Comparison of ENCODE assay signal across 9 mouse cellular contexts in the genomic region with DNA sequence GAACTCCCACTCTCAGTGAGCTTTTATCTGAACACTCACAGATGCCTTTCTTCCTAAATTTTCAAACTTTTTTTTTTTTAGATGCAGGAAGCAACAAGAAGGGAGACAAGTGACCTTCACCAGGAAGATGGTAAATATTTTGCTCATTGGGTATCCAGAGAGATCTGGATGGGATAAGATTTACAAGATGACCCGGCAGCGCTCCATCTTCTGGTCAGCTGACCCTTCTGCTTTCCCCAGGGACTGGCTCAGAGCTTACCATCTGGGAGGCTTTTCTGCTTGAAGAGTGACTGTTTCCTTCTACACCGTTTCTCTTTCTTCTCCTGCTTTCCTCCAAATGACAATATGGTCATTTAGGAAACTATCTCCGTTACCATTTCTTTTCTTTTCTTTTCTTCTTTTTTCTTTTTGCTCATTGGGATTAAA. TPM values are rescaled to one million over a fixed set of nuclear protein-coding genes. Genes with fewer than 3 reads are reported as not detected.
A peak's percentile ranks its signal among the peaks of the same experiment; 100 is the strongest.
DNase-seq lines count a peak whose midpoint lies in the region; ATAC-seq lines count a peak whose summit lies in the region.
"Had no signal": no experiment of that assay in that cellular context is flagged by ENCODE, and none has a peak within 500 bp of the region (broad histone marks: within the 10 kb centered on the region; RNA-seq: fewer than 3 reads in every experiment).

No protein-coding gene starts in this region.

- DNase-seq in liver, embryonic 11.5 days (ENCODE audit: low spot score), result no peak
- peak; percentile 33 for DNase-seq in kidney, postnatal 14 days
- DNase-seq in spleen, adult 18-20 months, result no peak
- no peak for DNase-seq in cerebellum, adult 11-12 months

- H3K4me2 ChIP-seq in liver, embryonic 15.5 days, result no peak overlapping the region
- no peak overlapping the region for H3K4me2 ChIP-seq in liver, embryonic 11.5 days
- H3K4me2 ChIP-seq in forebrain, embryonic 15.5 days (replicated peaks), result 0 out of 2 replicates have a peak overlapping the region, but pooled peaks have one; percentile 8
- H3K4me2 ChIP-seq: embryonic facial prominence, embryonic 15.5 days had no signal

- WGBS in liver, embryonic 15.5 days (ENCODE audit: insufficient replicate concordance), result 52% methylated on average over 4 of the region's 4 CpGs
- 48% methylated on average over 4 of the region's 4 CpGs for WGBS in liver, embryonic 11.5 days
- 11% methylated on average over 4 of the region's 4 CpGs for WGBS in forebrain, embryonic 15.5 days

- H3K9ac ChIP-seq in liver, embryonic 15.5 days, result no peak overlapping the region
- H3K9ac ChIP-seq in liver, embryonic 11.5 days (ENCODE audit: low read depth, low read length), result no peak overlapping the region
- no peak overlapping the region for H3K9ac ChIP-seq in forebrain, embryonic 15.5 days (replicated peaks)
- H3K9ac ChIP-seq: embryonic facial prominence, embryonic 15.5 days had no signal

- H3K9me3 ChIP-seq in liver, embryonic 15.5 days (replicated peaks), result no peaks in the 10 kb centered on the region
- no peaks in the 10 kb centered on the region for H3K9me3 ChIP-seq in liver, embryonic 11.5 days (ENCODE audit: control insufficient read depth, low read length)
- H3K9me3 ChIP-seq in forebrain, embryonic 15.5 days, result no peaks in the 10 kb centered on the region
- H3K9me3 ChIP-seq: embryonic facial prominence, embryonic 15.5 days had no signal

- H3K27ac ChIP-seq in liver, embryonic 15.5 days (replicated peaks), result peak overlapping the region; percentile 34
- no peak overlapping the region for H3K27ac ChIP-seq in liver, embryonic 11.5 days (ENCODE audit: low read depth, low read length)
- H3K27ac ChIP-seq in forebrain, embryonic 15.5 days (replicated peaks), result peak overlapping the region; percentile 42
- H3K27ac ChIP-seq: embryonic facial prominence, embryonic 15.5 days had no signal

- H3K4me3 ChIP-seq in liver, embryonic 15.5 days (replicated peaks), result no peak overlapping the region
- no peak overlapping the region for H3K4me3 ChIP-seq in liver, embryonic 11.5 days (ENCODE audit: low read depth, low read length)
- no peak overlapping the region for H3K4me3 ChIP-seq in forebrain, embryonic 15.5 days
- H3K4me3 ChIP-seq: embryonic facial prominence, embryonic 15.5 days had no signal

- H3K4me1 ChIP-seq in liver, embryonic 15.5 days (replicated peaks), result peaks cover 56% of the 10 kb centered on the region
- peaks cover 15% of the 10 kb centered on the region for H3K4me1 ChIP-seq in liver, embryonic 11.5 days (replicated peaks; ENCODE audit: control insufficient read depth, insufficient read depth, low read length)
- H3K4me1 ChIP-seq in forebrain, embryonic 15.5 days, result peaks cover 12% of the 10 kb centered on the region

- no peaks in the 10 kb centered on the region for H3K36me3 ChIP-seq in liver, embryonic 15.5 days (replicated peaks)
- no peaks in the 10 kb centered on the region for H3K36me3 ChIP-seq in liver, embryonic 11.5 days (ENCODE audit: control insufficient read depth, insufficient read depth, low read length)
- H3K36me3 ChIP-seq in forebrain, embryonic 15.5 days, result no peaks in the 10 kb centered on the region
- H3K36me3 ChIP-seq: embryonic facial prominence, embryonic 15.5 days had no signal

- no peak for ATAC-seq in liver, embryonic 15.5 days (ENCODE audit: insufficient read depth)
- ATAC-seq in liver, embryonic 11.5 days (replicated peaks; ENCODE audit: low FRiP score), result no peak
- ATAC-seq in forebrain, embryonic 15.5 days (replicated peaks), result no peak
- ATAC-seq in erythroblast, adult 5-6 weeks (replicated peaks; ENCODE audit: low FRiP score, poor library complexity, severe bottlenecking), result no peak

- H3K27me3 ChIP-seq in liver, embryonic 15.5 days, result peaks cover 18% of the 10 kb centered on the region
- no peaks in the 10 kb centered on the region; the same call in 1 of the 2 replicates for H3K27me3 ChIP-seq in liver, embryonic 11.5 days (replicated peaks; ENCODE audit: control insufficient read depth, insufficient read depth, low read length)
- no peaks in the 10 kb centered on the region for H3K27me3 ChIP-seq in forebrain, embryonic 15.5 days

RNA-seq across cellular contexts. Expression of a gene that starts 25.2 kb away (rescaled TPM):
- 3.1 and 4.8 TPM in 2 replicates for polyA plus RNA-seq in liver, embryonic 15.5 days (2015; fragmentation: Nextera tagmentation; extraction: Ambion mirVana)
- 3.1 and 3.2 TPM in 2 replicates for polyA plus RNA-seq in liver, embryonic 11.5 days (2014; fragmentation: Nextera tagmentation; extraction: Ambion mirVana)
- polyA plus RNA-seq in forebrain, embryonic 15.5 days (2015; fragmentation: Nextera tagmentation; extraction: Ambion mirVana), result 35.1 and 54.8 TPM in 2 replicates
- total RNA-seq in erythroblast, adult 5-6 weeks (2015; ENCODE audit: low replicate concordance), result not detected in 2 replicates
- not detected in 2 replicates for total RNA-seq in erythroblast, adult 5-6 weeks (2017; ENCODE audit: low replicate concordance)

RNA-seq across cellular contexts. Expression of a gene that starts 32.8 kb away (rescaled TPM):
- 0.12 and 0.13 TPM in 2 replicates for polyA plus RNA-seq in liver, embryonic 15.5 days (2015; fragmentation: Nextera tagmentation; extraction: Ambion mirVana)
- polyA plus RNA-seq in liver, embryonic 11.5 days (2014; fragmentation: Nextera tagmentation; extraction: Ambion mirVana), result 0.19 TPM in 1 of 2 replicates, not detected in the other
- polyA plus RNA-seq in forebrain, embryonic 15.5 days (2015; fragmentation: Nextera tagmentation; extraction: Ambion mirVana), result 0.52 and 0.88 TPM in 2 replicates
- total RNA-seq in erythroblast, adult 5-6 weeks (2015; ENCODE audit: low replicate concordance), result 0.96 TPM in 1 of 2 replicates, not detected in the other
- 0.56 and 0.85 TPM in 2 replicates for total RNA-seq in erythroblast, adult 5-6 weeks (2017; ENCODE audit: low replicate concordance)

RNA-seq across cellular contexts. Expression of a gene that starts 32.8 kb away (rescaled TPM):
- polyA plus RNA-seq in liver, embryonic 15.5 days (2015; fragmentation: Nextera tagmentation; extraction: Ambion mirVana), result not detected in 2 replicates
- not detected in 2 replicates for polyA plus RNA-seq in liver, embryonic 11.5 days (2014; fragmentation: Nextera tagmentation; extraction: Ambion mirVana)
- polyA plus RNA-seq in forebrain, embryonic 15.5 days (2015; fragmentation: Nextera tagmentation; extraction: Ambion mirVana), result 0.10 TPM in 1 of 2 replicates, not detected in the other
- not detected in 2 replicates for total RNA-seq in erythroblast, adult 5-6 weeks (2015; ENCODE audit: low replicate concordance)
- total RNA-seq in erythroblast, adult 5-6 weeks (2017; ENCODE audit: low replicate concordance), result not detected in 2 replicates
- total RNA-seq: left cerebral cortex, adult 18-20 months had no signal
- polyA plus RNA-seq: embryonic facial prominence, embryonic 15.5 days had no signal

RNA-seq across cellular contexts. Expression of a gene that starts 50.6 kb away (rescaled TPM):
- 1.9 and 2.3 TPM in 2 replicates for polyA plus RNA-seq in liver, embryonic 15.5 days (2015; fragmentation: Nextera tagmentation; extraction: Ambion mirVana)
- polyA plus RNA-seq in liver, embryonic 11.5 days (2014; fragmentation: Nextera tagmentation; extraction: Ambion mirVana), result 6.4 and 8.9 TPM in 2 replicates
- polyA plus RNA-seq in forebrain, embryonic 15.5 days (2015; fragmentation: Nextera tagmentation; extraction: Ambion mirVana), result 28.8 and 31.3 TPM in 2 replicates
- total RNA-seq in erythroblast, adult 5-6 weeks (2015; ENCODE audit: low replicate concordance), result not detected in 2 replicates
- total RNA-seq in erythroblast, adult 5-6 weeks (2017; ENCODE audit: low replicate concordance), result 0.17 and 0.42 TPM in 2 replicates
